8 mouse cellular contexts compared by ENCODE assay signal in genomic region chr10:95513768-95514556, GRCm38 (mm10). TPM values are rescaled to one million over a fixed set of nuclear protein-coding genes. Genes with fewer than 3 reads are reported as not detected.
DNase-seq lines count a peak whose midpoint lies in the region; ATAC-seq and TF ChIP-seq lines count a peak whose summit lies in the region.

No protein-coding gene starts in this region.

- H3K9ac ChIP-seq in heart, embryonic 15.5 days, result peak overlapping the region; percentile 95
- peak overlapping the region; percentile 98 for H3K9ac ChIP-seq in liver, embryonic 16.5 days (ENCODE audit: low read depth, low read length)

- no peak for TF ChIP-seq POLR2A in testis, adult 2 months (IDR thresholded peaks at IDR 0.05; ENCODE audit: control insufficient read depth, low read depth, low read length)

- H3K9me3 ChIP-seq in heart, embryonic 15.5 days (replicated peaks), result no peaks in the 10 kb centered on the region
- no peaks in the 10 kb centered on the region for H3K9me3 ChIP-seq in liver, embryonic 16.5 days (replicated peaks; ENCODE audit: control insufficient read depth, low read length)

- peak; percentile 8 for DNase-seq in frontal cortex, postnatal 36 days (ENCODE audit: low spot score in 2 of 2)
- DNase-seq in frontal cortex, postnatal 10 days (ENCODE audit: low spot score in 2 of 2), result no peak
- DNase-seq in testis, postnatal 14 days (ENCODE audit: low spot score), result no peak
- no peak for DNase-seq in c-Kit-positive CD71-positive TER-119-positive erythroid progenitor cells, embryonic 14.5 days (ENCODE audit: low spot score)
- no peak for DNase-seq in left cerebral cortex, postnatal 4 days

- peaks cover 5% of the 10 kb centered on the region for H3K4me1 ChIP-seq in testis, adult 2 months (ENCODE audit: control insufficient read depth, insufficient read depth, low read length)
- H3K4me1 ChIP-seq in heart, embryonic 15.5 days (replicated peaks), result peaks cover 10% of the 10 kb centered on the region
- H3K4me1 ChIP-seq in liver, embryonic 16.5 days (ENCODE audit: control insufficient read depth, low read depth, low read length), result peaks cover 17% of the 10 kb centered on the region

- peak overlapping the region; percentile 88 for H3K27ac ChIP-seq in testis, adult 2 months (ENCODE audit: control insufficient read depth, insufficient read depth, low read depth, low read length)
- H3K27ac ChIP-seq in heart, embryonic 15.5 days, result peak overlapping the region; percentile 99
- H3K27ac ChIP-seq in liver, embryonic 16.5 days (ENCODE audit: low read length), result peak overlapping the region; percentile 97

- H3K4me3 ChIP-seq in testis, adult 2 months (ENCODE audit: control insufficient read depth, low read depth, low read length), result peak overlapping the region; percentile 96
- H3K4me3 ChIP-seq in heart, embryonic 15.5 days, result peak overlapping the region; percentile 94
- peak overlapping the region; percentile 99 for H3K4me3 ChIP-seq in liver, embryonic 16.5 days (ENCODE audit: low read depth, low read length)

- ATAC-seq in heart, embryonic 15.5 days (replicated peaks; ENCODE audit: insufficient number of reproducible peaks, insufficient read depth, low FRiP score, low read depth), result no peak
- no peak for ATAC-seq in liver, embryonic 16.5 days (ENCODE audit: low read depth)

- H3K36me3 ChIP-seq in testis, adult 2 months (ENCODE audit: control insufficient read depth, insufficient read depth, low read length), result no peaks in the 10 kb centered on the region
- H3K36me3 ChIP-seq in heart, embryonic 15.5 days, result no peaks in the 10 kb centered on the region
- no peaks in the 10 kb centered on the region for H3K36me3 ChIP-seq in liver, embryonic 16.5 days (ENCODE audit: control insufficient read depth, insufficient read depth)

- H3K4me2 ChIP-seq in heart, embryonic 15.5 days, result peak overlapping the region; percentile 62
- peak overlapping the region; percentile 83 for H3K4me2 ChIP-seq in liver, embryonic 16.5 days (ENCODE audit: low read depth, low read length)

- intact Hi-C loops in left cerebral cortex, postnatal 4 days (cut with DNase I), result no loop called here

- no peaks in the 10 kb centered on the region for H3K27me3 ChIP-seq in testis, adult 2 months (ENCODE audit: control insufficient read depth, insufficient read depth, low read length)
- no peaks in the 10 kb centered on the region for H3K27me3 ChIP-seq in heart, embryonic 15.5 days
- H3K27me3 ChIP-seq in liver, embryonic 16.5 days (ENCODE audit: control insufficient read depth, insufficient read depth, low read depth, low read length), result no peaks in the 10 kb centered on the region

- WGBS in heart, embryonic 15.5 days, result 33% methylated on average over 15 of the region's 15 CpGs
- 32% methylated on average over 15 of the region's 15 CpGs for WGBS in liver, embryonic 16.5 days (ENCODE audit: insufficient replicate concordance)

- TF ChIP-seq CTCF in testis, adult 2 months (IDR thresholded peaks at IDR 0.05; ENCODE audit: control insufficient read depth, insufficient read depth, insufficient replicate concordance, low read depth, low read length), result no peak

RNA-seq across cellular contexts. Expression of gene Ube2n, which starts 1.0 kb away (rescaled TPM):
- polyA plus RNA-seq in testis, adult 2 months (2012; rRNA removed), result 233 and 294 TPM in 2 replicates
- 231 and 245 TPM in 2 replicates for polyA plus RNA-seq in heart, embryonic 15.5 days (2015; fragmentation: Nextera tagmentation; extraction: Ambion mirVana)
- 103 and 118 TPM in 2 replicates for polyA plus RNA-seq in liver, embryonic 16.5 days (2015; fragmentation: Nextera tagmentation; extraction: Ambion mirVana)
- 100 to 1,000 TPM; 213 to 231 TPM for total RNA-seq in left cerebral cortex, postnatal 4 days (2021)

RNA-seq across cellular contexts. Expression of gene Mrpl42, which starts 12.2 kb away (rescaled TPM):
- 56.5 and 64.5 TPM in 2 replicates for polyA plus RNA-seq in testis, adult 2 months (2012; rRNA removed)
- polyA plus RNA-seq in heart, embryonic 15.5 days (2015; fragmentation: Nextera tagmentation; extraction: Ambion mirVana), result 484 and 664 TPM in 2 replicates
- 145 and 152 TPM in 2 replicates for polyA plus RNA-seq in liver, embryonic 16.5 days (2015; fragmentation: Nextera tagmentation; extraction: Ambion mirVana)
- 10 to 100 TPM; 78.5 to 85.8 TPM for total RNA-seq in left cerebral cortex, postnatal 4 days (2021)

RNA-seq across cellular contexts. Expression of gene Nudt4, which starts 50.0 kb away (rescaled TPM):
- 189 and 204 TPM in 2 replicates for polyA plus RNA-seq in testis, adult 2 months (2012; rRNA removed)
- 68.7 and 71.6 TPM in 2 replicates for polyA plus RNA-seq in heart, embryonic 15.5 days (2015; fragmentation: Nextera tagmentation; extraction: Ambion mirVana)
- 76.2 and 79.2 TPM in 2 replicates for polyA plus RNA-seq in liver, embryonic 16.5 days (2015; fragmentation: Nextera tagmentation; extraction: Ambion mirVana)
- 100 to 1,000 TPM; 202 to 243 TPM for total RNA-seq in left cerebral cortex, postnatal 4 days (2021)

Comparison
In these comparisons a context has a peak if more than half of its experiments do, and no peak if none do; other contexts are left out.
1. DNase-seq: peak in frontal cortex, postnatal 36 days (2 of 2); none in frontal cortex, postnatal 10 days (0 of 2), testis, postnatal 14 days (single experiment), c-Kit-positive CD71-positive TER-119-positive erythroid progenitor cells, embryonic 14.5 days (single experiment) and left cerebral cortex, postnatal 4 days (single experiment).
2. Peak in every context shown above with its lines, with median percentiles within 50 percentile points of each other: H3K27ac ChIP-seq and H3K4me3 ChIP-seq.